Mouse (Mus musculus): ENCODE results near the gene Catsper3.

- TF ChIP-seq POLR2A (IDR thresholded peaks at IDR 0.05; ENCODE audit: low read depth, low read length) (no peak), CTCF (IDR thresholded peaks at IDR 0.05; ENCODE audit: extremely low read depth, insufficient read length, insufficient replicate concordance, low read depth, low read length) (no peak)
Observed at GRCm38 (mm10) chr13:55775056-55775455, 9.3 kb upstream of the Catsper3 start.

Data from small intestine, adult 2 months (tissue).